Mouse (Mus musculus) c-Kit-positive CD71-negative TER-119-negative erythroid progenitor cells, embryonic 14.5 days (primary cell): ENCODE data around the gene Nfam1.

Experiments
- DNase-seq: peaks from one replicate; pipeline ENCODE4 v3.0.0-alpha.2; 2013; ENCODE audit warnings: low read depth

The Nfam1 gene

DNA sequence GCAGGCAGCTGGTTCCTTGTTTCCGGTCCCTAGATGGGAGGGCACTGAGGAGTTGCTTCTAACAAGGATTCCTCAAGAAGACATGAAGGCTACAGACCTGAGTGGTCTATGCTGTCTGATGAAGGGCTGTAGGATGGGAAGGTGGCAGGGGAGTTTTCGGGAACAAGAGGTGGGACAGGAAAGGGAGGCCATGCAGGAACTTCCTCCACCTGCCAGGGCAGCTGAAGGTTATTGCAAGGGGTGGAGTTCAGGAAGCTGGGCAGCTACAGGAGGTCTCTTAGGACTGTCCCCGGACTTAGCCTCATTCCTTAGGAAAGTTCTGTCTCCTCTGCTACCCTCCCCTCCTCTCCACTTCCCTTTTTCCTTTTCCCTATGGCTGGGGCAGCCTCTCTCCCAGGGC, 5.7 kb upstream of the Nfam1 start:
- no peak for DNase-seq

DNA sequence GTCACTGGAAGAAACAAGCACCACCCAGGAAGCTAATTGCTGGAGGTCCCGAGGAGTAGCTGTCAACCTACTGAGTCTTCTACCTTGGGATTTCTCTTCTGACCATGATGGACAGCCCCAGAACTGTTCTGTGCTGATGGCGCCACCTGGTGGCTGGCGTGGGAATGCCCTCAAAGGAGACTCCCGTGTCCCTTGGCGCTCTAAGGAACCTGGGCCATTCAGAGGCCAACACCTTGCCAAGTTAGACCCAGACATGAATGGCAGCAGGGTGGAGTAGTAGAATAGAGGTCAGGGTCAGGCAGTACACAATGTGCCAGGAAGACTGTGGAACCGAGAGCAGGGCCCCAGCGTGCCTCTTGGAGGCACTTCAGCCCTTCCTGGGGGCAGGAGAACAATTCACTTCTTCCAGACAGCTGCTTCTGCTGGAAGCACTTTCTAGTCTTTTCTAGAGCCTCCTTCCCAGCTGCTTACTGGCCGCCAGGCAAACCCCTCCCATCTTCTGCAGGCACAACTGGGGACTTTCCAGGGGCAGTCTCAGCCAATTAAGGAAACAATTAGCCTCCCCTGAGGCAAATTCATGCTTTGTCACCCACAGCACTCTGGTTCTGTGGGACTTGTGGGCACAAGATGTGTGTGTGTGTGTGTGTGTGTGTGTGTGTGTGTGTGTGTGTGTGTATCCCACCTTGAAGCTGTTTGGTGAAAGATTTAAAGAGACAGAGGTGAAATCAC, 4.8 kb upstream of the Nfam1 start:
- peak; percentile 73 for DNase-seq

DNA sequence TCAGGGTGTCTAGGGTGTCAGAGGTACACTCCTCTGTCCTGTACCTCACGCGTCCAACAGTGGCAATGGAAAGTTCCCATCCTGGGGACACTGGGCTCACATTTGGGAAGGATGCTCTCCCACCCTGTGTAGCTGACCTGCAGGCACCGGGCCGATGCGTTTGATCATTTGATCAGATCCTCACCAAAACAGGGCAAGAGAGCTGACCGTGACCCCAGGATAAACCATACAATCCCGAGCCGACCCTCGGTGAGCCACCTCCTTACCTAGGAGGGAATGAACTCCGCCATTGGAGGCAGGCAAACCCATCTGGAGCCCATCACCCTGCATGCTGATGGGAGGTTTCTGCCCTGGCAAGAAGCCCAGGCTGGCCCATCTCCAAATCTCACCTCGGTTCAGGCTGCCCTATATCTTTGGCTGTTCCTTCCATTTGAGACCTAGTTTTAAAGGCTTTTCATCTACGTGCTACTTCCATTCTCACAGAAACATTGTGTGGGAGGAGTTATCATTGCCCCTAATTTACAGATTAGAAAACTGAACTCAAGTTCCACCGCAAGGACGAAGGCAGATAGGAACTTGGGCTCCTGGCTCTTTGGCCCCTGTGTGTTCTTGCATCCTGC, 3.9 kb upstream of the Nfam1 start:
- no peak for DNase-seq

DNA sequence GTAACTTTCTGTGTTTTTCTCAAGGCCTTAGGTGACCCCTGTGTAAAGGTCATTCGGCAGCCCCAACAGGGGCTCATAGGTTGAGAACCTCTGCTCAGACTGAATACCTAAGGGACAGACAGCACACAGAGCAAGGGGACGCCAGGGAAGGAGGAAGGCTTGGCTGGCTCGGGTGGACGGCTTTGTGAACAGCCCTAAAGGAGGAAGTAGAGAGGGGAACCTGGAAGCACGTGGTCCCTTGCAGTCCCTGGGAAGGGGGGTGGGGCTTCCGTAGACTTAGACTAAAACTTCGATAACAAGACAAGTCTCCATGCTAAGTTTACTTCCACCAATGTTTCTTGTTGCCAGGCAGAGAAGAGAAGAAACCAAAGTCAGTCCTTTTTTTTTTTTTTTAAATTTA, 3.0 kb upstream of the Nfam1 start:
- DNase-seq, result peak; percentile 41

DNA sequence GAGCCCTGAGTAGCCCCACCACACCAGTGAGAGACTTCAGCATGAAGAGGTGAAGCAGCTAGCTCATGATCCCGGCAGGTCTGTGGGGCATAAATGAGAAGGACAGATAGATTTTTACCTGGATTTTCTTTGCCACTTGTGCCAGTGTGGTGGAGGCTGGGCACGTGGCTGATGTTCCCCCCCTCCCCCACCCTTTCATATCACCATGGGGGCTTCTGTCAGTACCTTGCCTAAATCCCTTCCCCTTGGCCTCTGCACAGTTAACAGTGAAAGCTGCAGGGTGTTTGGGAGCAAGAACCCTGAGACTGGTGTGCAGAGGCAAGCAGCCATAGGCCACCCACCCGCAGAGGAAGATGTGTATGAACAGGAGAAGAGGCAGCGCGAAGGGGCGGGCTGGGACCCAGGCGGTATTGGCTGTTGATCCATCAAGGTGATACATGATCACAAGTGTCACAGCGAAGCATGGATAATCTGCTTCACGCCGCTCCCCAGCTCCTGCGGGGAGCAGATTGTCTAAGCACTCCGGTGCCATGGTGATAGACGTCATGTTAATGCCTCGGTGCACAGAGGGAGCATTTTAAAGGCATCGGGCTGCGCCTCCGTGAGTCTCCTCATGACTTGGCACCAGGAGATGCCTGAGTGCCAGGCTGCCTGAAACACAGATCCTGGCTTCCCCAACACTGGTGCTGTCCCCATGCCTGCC, 1.3 kb upstream of the Nfam1 start:
- DNase-seq, result no peak

DNA sequence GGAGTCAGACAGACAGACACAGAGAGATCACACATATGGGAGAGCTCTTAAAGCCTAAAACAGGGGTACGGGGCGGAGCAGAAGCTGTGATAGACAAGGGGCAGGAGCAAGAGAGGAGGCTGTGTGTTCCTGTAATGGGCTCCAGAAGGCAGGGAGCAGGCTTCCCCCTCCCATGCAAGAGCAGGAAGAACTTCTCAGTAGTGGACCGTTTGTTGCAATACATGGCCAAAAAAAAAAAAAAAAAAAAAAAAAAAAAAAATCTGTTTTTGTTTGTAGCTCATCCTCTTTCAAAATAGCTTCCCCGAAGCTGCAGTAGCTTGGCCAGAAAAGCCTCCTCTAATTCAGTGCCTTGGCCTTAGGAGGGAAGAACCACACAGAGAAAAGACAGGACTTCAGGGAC, 2.2 kb downstream of the Nfam1 start:
- DNase-seq, result no peak

DNA sequence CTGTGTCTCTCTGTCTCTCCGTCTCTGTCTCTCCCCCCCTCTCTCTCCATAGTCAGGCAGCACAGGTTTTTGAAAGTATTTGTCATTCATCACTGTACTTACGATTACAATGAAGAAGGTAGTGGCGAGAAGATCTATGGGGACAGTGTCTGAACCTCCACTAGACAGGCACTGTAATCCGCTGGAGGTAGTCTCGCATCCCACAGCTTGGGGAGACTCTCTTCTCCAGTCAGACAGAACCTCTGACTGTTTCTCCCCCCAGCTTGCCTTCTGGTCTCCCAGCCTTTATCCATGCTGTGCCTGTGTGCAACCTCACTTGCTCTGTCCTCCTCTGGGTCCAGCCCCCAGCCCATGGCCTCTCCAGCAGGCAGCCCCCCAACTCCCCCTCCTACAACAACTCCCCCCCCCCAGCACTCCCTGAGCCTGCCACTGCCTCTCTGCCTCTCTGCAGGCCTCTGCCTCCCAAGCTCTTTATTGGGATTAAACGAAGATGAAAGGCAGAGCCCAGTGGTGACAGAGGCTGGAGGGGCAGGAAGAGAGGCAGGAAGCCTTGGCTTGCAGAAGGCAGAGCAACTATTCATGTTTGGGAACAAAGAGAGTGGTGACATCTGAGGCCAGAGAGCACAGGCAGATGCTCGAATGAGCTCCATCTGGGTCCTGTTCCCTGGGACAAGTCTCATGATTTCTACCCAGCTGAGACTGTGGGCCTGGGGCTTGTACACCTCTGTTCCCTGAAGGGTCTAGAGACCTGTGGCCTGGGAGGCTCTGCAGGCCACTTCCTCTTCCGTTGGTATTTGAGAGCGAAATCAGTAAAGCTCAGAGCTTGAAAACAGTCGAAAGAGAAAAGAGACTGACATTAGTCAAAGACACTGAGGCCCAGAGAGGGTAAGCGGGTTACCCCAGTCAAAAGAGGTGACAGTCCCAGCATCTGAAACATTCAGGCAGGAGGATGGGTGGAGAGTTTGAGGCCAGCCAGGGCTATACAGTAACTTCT, 3.1 kb downstream of the Nfam1 start:
- DNase-seq, result no peak

DNA sequence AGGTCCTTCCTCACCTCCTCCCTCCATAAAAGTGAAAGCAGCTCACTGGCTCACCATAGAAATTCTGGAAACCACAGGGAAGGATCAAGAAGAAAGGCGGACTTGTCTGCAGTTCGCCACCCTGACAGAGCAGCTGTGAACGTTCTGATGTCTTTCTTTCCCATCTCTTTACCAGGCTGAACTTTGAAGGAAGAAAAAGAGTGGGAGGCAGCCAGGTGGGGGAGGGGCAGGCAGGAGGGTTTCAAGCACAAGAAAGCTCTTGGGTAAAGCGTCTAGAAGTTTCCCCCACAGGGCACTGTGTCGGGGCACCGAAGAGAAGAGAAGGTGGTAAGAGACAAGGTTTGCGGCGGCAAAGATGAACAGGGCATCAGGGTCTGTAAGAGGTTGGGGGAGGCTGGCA, 7.0 kb downstream of the Nfam1 start:
- no peak for DNase-seq

DNA sequence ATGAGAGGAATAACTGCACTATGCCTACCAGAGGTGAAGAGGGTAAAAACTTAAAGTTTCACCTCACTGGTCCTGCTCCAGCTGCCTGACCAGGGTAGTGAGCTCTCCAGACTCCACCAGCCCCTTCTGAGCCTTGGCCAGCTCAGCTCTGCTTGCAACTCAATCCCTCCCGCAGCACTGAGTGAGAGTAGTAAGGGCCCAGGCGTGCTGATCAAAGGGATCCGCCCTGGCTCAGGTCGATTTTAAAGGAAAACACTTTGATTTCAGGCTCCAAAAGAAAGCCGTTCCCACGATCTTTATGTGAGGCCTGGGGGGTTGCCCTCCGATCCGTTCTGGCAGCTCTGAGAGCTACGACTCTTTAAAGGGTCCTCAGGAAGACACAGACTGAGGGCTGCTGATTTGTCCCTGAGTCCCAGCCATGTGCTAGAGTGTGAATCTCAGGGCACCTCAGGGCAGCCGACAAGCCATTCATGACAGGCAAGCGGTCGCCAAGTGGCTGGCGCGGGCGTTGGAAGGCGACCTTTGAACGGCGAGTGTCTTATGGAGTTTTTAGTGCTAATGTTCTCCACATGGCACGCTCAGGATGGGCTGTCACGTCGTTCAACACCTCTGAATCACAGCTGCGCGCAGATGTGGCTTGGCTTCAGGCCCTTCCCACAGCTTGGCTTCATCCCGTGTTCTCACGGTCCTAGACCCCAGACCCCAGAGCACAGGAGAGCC, 7.9 kb downstream of the Nfam1 start:
- no peak for DNase-seq

DNA sequence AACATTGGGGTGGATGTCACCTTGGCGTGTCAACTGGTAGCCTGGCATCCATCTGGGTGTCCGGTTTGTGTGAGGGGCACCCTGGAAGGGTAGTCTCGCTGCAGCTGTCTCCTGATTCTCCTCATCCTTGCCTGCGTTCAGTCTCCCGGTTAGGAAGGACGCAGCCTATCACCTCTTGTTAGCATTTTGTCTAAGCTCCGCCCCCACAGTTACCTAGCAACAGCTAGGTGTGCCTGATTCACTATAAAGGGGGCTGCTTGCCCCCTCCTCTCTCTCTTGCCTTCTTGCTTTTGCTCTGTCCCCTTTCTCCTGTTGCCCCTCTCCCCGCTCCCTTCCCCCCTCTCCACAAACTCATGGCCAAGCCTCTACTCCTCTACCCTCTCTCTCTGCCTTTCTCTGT, 10.2 kb downstream of the Nfam1 start:
- DNase-seq, result no peak

DNA sequence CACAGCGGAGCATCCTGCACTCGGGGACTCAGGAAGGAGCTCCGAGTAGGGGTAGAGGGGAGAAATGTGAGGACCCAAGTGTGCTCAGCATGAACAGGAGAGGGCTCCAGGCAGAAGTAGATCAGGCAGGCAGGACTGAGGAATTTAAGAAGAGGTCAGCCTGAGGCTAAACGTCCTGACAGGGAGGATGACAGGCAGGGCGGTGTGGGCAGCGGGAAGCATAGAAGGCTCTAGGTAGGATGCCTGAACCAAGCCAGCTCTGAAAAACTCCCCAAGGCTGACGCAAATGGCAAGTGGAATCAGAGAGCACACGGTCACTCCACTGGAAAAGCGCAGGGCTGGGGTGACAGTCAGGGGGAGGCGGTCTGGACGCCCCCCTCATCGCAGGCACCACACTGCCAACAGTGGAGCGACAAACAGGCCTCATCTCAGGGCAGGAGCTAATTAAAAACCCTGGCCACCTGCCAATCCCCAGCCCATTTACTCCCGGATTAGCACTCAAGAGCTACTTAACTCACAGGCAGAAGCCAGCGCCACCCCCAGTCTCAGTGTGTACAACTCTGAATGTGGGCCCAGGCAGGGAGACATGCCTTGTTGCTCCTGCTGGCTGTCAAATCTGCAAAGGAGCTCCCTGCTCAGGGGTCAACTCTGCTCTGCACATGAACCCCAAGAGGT, 22.0 kb downstream of the Nfam1 start:
- no peak for DNase-seq

DNA sequence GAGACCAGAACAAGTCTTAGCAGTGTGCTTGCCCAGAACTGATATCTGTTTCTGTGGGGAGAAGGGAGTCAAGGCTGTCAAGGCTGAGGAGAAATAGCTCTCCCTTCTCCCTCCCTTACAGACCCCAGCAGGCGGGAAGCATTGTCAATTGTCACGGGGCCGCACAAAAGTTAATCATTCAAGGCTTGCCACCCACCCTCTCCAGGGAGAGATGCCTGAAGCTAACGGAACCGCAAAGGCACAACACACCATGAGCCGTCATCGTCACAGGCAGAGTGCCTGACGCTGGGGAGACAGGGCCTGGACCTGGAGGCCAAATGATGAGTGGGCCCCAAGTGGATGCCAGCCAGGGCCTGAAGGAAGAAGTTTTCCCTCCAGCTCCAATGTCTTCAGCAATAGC, 22.7 kb downstream of the Nfam1 start:
- DNase-seq, result no peak

DNA sequence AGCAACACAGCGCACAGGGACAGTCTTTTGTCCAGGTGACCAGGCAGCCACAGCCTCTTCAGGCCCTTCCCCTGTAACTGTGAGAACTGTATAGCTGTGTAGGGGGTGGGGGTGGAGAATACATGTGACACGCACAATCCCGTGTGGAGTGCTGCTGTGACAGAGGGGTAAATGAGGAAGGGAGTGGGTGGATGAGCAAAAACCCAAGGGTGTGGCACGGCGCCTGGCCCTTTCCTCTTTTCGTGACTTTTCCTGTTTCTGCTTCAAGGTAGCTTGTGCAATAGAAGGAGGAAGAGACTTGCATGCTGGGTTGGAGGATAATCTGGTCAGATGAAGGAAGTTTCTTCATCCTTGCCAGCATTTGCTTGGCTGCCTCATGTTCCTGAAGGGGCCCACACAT, 23.6 kb downstream of the Nfam1 start:
- DNase-seq, result no peak

DNA sequence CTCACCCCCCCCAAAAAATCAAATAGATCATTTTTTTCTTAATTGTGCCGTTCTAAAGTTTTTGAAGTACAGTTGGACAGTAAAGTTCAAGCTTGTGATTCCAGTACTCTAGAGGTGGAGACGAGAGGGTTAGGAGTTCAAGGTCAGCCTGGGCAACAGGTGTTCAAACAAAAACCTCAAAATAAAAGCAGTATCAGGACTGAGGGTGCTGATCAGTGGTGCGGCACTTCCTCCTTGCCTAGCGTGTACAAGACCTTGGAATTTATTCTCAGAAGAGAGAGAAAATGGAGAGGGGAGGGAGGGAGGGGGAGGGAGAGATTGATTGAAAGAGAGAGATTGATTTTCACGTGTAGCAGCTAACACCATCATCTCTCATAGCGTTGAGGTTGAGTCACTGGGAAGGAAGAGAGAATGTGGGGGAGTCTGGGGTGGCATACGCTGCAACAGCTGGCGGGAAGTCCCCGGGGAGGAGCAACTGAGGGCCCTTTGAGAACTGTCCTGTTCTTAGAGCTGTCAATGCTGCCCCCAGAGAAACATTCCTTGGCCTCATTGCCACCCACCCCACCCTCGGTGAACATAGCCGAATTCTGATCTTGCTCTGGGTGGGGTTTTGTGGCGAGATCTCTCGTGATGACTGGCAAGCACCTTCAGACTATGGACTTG, 24.2 kb downstream of the Nfam1 start:
- DNase-seq, result no peak

DNA sequence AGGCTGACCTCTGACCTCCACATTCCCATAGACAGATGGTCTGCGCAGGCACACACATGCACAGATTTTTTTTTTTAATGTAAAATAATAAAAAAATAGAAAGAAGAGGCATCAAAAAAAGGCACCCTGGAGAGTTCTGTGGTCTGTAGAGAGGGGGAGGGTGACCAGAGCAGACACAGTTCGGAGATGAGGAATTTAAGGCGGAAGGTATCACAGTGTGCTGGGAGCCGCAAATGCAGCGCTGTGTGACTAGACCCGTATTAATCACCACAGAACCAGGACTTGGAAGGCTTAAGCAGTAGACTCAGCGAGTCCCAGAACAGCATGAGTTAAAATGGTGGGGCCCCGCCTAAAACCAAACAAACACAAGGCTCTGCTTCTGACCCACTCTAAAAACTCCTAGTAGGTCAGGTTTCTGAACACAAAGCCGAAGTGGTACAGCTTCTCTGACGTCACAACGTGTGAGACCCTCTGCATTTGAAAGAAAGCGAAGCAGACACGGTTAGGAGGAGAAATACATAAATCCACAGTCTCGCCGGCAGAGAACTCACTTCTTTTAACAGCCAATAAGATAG, 25.7 kb downstream of the Nfam1 start:
- no peak for DNase-seq

DNA sequence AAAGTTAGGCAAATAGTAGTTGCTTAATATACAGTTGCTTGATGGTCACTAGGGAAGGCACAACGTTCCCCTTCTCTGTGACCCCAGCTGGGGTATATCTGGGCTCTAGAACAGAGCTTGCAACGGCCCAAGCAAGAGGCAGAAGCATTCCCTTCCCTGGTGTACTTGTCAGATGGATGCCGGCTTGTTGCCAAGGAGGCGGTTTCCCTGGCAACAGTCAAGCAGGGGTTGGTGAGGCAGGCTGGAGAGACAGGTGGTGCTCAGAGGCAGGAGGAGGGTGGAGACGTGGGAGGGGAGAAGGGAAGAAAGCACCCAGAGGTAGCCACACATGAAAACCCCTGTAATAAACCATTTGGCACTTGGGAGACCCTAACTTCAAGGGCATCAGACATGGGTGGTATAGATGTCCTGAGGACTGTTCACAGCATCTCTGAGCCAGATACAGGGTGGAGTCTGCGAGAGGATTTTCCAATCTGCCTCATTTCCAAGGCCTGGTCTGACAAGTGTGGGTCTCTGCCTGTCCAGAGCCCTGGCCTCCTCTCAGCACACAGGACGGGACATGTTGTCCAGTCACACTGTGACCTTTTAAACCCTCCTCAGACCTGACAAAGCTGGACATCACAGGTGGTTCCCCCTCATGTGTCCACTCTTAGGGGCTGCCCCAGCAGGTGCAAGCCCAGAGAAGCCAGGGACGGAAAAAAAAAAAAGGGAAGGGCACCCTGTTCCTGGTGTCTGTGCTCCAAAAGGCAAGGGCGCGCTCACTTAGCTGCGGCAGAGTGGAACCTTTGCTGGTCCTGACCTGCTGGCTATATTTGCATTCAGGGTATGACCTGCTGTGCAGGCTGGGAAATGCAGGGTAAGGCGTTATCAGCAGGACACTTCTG, 30.2 kb downstream of the Nfam1 start:
- no peak for DNase-seq

DNA sequence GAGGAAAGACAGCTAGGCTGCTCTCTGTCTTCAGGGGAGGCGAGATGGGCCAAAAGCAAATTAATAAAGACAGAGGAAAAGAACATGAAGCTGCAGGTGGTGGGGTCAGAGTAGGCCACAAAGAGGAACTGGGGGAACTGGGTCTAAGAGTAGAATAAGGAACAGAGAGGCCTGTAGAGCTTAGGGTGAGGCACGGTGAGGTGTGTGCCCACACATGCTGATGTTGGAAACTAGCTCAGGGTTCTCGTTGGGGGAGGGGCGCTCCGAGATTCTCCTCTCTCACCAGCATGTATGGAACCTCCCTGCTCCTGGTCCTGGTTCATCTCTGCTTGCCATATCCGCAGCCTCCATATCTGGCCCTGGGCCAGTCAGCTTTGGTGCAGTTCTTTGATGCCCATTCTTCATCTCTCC, 34.3 kb downstream of the Nfam1 start:
- no peak for DNase-seq

DNA sequence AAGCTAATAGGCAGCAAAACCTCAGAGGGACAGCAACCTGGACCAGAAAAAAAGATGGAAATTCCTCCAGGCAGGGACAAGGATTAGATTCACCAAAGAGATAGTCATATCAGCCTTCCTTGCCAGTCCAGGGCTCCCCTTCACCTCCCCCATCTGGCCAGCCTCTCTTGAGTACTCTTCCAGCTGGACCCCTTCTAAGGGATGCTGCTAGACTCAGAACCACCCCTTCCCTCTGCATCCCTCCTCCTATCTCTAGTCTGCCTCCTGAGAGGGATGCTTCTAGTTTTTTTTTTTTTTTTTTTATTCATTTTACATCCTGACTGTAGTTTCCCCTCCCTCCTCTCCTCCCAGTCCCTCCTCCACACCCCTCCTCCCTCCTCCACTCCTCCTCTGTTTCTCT, 36.7 kb downstream of the Nfam1 start:
- DNase-seq, result no peak

DNA sequence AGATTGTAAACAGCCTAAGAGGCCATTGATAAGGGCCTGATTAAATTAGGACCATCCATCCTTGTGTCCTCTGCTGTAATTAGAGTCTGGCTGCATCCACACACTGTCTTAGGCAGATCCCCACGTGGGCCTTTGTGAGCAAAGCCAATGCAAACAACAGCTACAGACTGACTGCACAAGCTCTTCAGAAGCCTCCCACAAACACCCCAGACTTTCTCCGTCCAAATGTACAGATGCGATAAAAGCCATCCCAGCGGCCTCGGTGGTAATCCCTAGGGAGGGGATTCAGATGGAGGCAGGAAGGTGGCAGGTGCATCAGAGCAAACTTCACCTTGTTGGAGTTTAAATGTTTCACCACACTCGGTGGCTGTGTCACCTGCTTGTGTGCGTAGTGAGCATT, 37.9 kb downstream of the Nfam1 start:
- DNase-seq, result no peak
